Mouse (Mus musculus): Measurements from ENCODE around the gene Iqgap2. TPM values are rescaled to one million over a fixed set of nuclear protein-coding genes. Genes with fewer than 3 reads are reported as not detected.
A peak's percentile ranks its signal among the peaks of the same experiment; 100 is the strongest.

Gene Iqgap2
- polyA plus RNA-seq, 1 experiment: 7.4 TPM

- Histone ChIP-seq H3K27ac (ENCODE audit: insufficient read depth, low read length) (peak overlapping the region; percentile 43), H3K4me1 (ENCODE audit: control insufficient read depth, insufficient read depth, low read length) (0 out of 2 replicates have a peak, but pooled peaks cover 4% of the 10 kb centered on the region), H3K4me3 (ENCODE audit: insufficient read depth, low read length) (no peak overlapping the region)
- TF ChIP-seq POLR2A (IDR thresholded peaks at IDR 0.05; ENCODE audit: low read depth, low read length) (no peak), CTCF (IDR thresholded peaks at IDR 0.05; ENCODE audit: borderline replicate concordance, insufficient read depth, low read length) (no peak)
Measured at GRCm38 (mm10) chr13:95655284-95655683, 236.4 kb downstream of the Iqgap2 start.

GRCm38 (mm10) chr13:95653696-95654095 is 238.0 kb downstream of the Iqgap2 start:
- TF ChIP-seq POLR2A (IDR thresholded peaks at IDR 0.05; ENCODE audit: low read depth, low read length) (no peak), CTCF (IDR thresholded peaks at IDR 0.05; ENCODE audit: borderline replicate concordance, insufficient read depth, low read length) (no peak)
- Histone ChIP-seq H3K4me3 (ENCODE audit: insufficient read depth, low read length) (no peak overlapping the region), H3K4me1 (ENCODE audit: control insufficient read depth, insufficient read depth, low read length) (0 out of 2 replicates have a peak, but pooled peaks cover 4% of the 10 kb centered on the region), H3K27ac (ENCODE audit: insufficient read depth, low read length) (no peak overlapping the region)

DNA sequence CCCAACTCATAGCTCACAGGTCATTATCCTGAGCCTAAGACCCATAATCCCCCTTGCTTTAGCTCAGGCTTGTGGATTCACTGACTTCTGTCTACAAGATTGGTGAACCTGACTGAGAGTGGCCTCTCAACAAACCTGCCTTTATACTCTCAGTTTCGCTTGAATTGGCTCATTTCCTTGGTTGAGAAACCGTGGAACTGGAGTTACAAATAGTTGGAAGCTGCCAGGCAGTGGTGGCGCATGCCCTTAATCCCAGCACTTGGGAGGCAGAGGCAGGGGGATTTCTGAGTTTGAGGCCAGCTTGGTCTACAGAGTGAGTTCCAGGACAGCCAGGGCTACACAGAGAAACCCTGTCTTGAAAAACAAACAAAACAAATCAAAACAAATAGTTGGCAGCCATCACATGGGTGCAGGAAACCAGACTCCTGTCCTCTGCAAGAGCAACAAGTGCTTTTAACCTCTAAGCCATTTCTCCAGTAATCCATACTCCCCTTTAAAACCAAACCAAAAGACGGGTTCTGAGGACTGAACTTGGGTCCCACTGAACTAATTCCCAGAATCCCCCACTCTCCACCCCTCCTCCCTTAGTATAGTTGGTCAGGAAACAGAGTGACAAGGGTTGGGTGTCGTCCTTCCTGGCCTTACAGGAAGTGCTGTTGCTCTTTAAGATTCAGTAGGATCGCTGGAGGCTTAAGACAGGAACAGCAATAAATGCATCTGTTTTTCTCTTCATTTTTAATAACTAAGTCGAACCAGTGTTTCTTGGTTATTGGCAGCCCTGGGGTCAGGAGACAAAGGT is 239.7 kb downstream of the Iqgap2 start:
- H3K27ac ChIP-seq (ENCODE audit: insufficient read depth, low read length): no peak overlapping the region
- H3K4me1 ChIP-seq (ENCODE audit: control insufficient read depth, insufficient read depth, low read length): 0 out of 2 replicates have a peak, but pooled peaks cover 4% of the 10 kb centered on the region
- TF ChIP-seq CTCF (IDR thresholded peaks at IDR 0.05; ENCODE audit: borderline replicate concordance, insufficient read depth, low read length) (no peak), POLR2A (IDR thresholded peaks at IDR 0.05; ENCODE audit: low read depth, low read length) (no peak)
- H3K4me3 ChIP-seq (ENCODE audit: insufficient read depth, low read length): no peak overlapping the region

GRCm38 (mm10) chr13:95649941-95650340 is 241.8 kb downstream of the Iqgap2 start:
- no peak overlapping the region for H3K27ac ChIP-seq (ENCODE audit: insufficient read depth, low read length)
- H3K4me3 ChIP-seq (ENCODE audit: insufficient read depth, low read length): no peak overlapping the region
- no peak for TF ChIP-seq CTCF (IDR thresholded peaks at IDR 0.05; ENCODE audit: borderline replicate concordance, insufficient read depth, low read length)
- TF ChIP-seq POLR2A (IDR thresholded peaks at IDR 0.05; ENCODE audit: low read depth, low read length): no peak
- H3K4me1 ChIP-seq (ENCODE audit: control insufficient read depth, insufficient read depth, low read length): 0 out of 2 replicates have a peak, but pooled peaks cover 4% of the 10 kb centered on the region

- 0 out of 2 replicates have a peak overlapping the region, but pooled peaks have one; percentile 7 for H3K27ac ChIP-seq (ENCODE audit: insufficient read depth, low read length)
- H3K4me1 ChIP-seq (ENCODE audit: control insufficient read depth, insufficient read depth, low read length): peaks cover 11% of the 10 kb centered on the region
- no peak overlapping the region for H3K4me3 ChIP-seq (ENCODE audit: insufficient read depth, low read length)
- TF ChIP-seq CTCF (IDR thresholded peaks at IDR 0.05; ENCODE audit: borderline replicate concordance, insufficient read depth, low read length) (no peak), POLR2A (IDR thresholded peaks at IDR 0.05; ENCODE audit: low read depth, low read length) (no peak)
Measured at GRCm38 (mm10) chr13:95647248-95647647, 244.5 kb downstream of the Iqgap2 start.

DNA sequence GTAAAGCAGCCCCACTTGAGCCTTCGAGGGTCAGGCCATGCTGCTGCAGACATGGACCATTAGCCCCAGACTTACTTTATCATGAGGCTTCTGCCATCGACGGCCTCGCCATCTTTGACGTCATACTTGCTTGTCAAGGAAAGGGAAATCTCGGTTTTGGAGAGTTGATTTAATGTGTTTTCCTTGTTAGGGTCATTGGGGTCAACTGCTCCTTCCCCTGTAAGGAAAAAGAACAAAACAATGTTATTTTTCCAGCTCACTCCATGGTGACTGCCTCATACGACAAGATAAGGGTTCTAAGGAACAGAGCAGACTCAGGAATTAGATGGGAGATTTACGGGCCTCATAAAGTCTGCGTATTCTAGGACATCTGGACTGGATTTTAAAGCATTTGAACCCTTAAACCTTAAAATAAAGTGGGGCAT is 245.0 kb downstream of the Iqgap2 start:
- TF ChIP-seq CTCF (IDR thresholded peaks at IDR 0.05; ENCODE audit: borderline replicate concordance, insufficient read depth, low read length) (no peak), POLR2A (IDR thresholded peaks at IDR 0.05; ENCODE audit: low read depth, low read length) (no peak)
- Histone ChIP-seq H3K4me3 (ENCODE audit: insufficient read depth, low read length) (no peak overlapping the region), H3K4me1 (ENCODE audit: control insufficient read depth, insufficient read depth, low read length) (peaks cover 15% of the 10 kb centered on the region), H3K27ac (ENCODE audit: insufficient read depth, low read length) (no peak overlapping the region)

GRCm38 (mm10) chr13:95643740-95644139 is 248.0 kb downstream of the Iqgap2 start:
- no peak overlapping the region for H3K4me3 ChIP-seq (ENCODE audit: insufficient read depth, low read length)
- TF ChIP-seq CTCF (IDR thresholded peaks at IDR 0.05; ENCODE audit: borderline replicate concordance, insufficient read depth, low read length): no peak
- peak overlapping the region; percentile 86 for H3K27ac ChIP-seq (ENCODE audit: insufficient read depth, low read length)
- H3K4me1 ChIP-seq (ENCODE audit: control insufficient read depth, insufficient read depth, low read length): peaks cover 34% of the 10 kb centered on the region

- no peak overlapping the region for H3K4me3 ChIP-seq (ENCODE audit: insufficient read depth, low read length)
- TF ChIP-seq POLR2A (IDR thresholded peaks at IDR 0.05; ENCODE audit: low read depth, low read length) (no peak), CTCF (IDR thresholded peaks at IDR 0.05; ENCODE audit: borderline replicate concordance, insufficient read depth, low read length) (no peak)
- H3K4me1 ChIP-seq (ENCODE audit: control insufficient read depth, insufficient read depth, low read length): peaks cover 37% of the 10 kb centered on the region
- peak overlapping the region; percentile 86 for H3K27ac ChIP-seq (ENCODE audit: insufficient read depth, low read length)
Measured at GRCm38 (mm10) chr13:95641061-95641986, 250.4 kb downstream of the Iqgap2 start.

- H3K4me1 ChIP-seq (ENCODE audit: control insufficient read depth, insufficient read depth, low read length): peaks cover 37% of the 10 kb centered on the region
Measured at GRCm38 (mm10) chr13:95640408-95640807, 251.3 kb downstream of the Iqgap2 start.

More at GRCm38 (mm10) chr13:95640408-95640807, 251.3 kb downstream of the Iqgap2 start:
- peak overlapping the region; percentile 86 for H3K27ac ChIP-seq (ENCODE audit: insufficient read depth, low read length)
- TF ChIP-seq POLR2A (IDR thresholded peaks at IDR 0.05; ENCODE audit: low read depth, low read length) (no peak), CTCF (IDR thresholded peaks at IDR 0.05; ENCODE audit: borderline replicate concordance, insufficient read depth, low read length) (no peak)
- H3K4me3 ChIP-seq (ENCODE audit: insufficient read depth, low read length): no peak overlapping the region

Measured in embryonic fibroblast, embryonic 13.5 days (primary cell).